Mouse (Mus musculus): ENCODE measurements around the gene Gm28553.
"Not testable (repeated sequence)": the region's sequence is repeated elsewhere in the genome, so short reads cannot be mapped to it uniquely, and the experiment has no call there.

The Gm28553 gene

GRCm38 (mm10) chrY:48856197-48856596 is at the start of gene Gm28553:
Gene Gm28553 (plus strand): TSS chrY:48856497.
- DNase-seq: not testable (repeated sequence)
